Mouse (Mus musculus): ENCODE results near the gene Golga7b.

DNA sequence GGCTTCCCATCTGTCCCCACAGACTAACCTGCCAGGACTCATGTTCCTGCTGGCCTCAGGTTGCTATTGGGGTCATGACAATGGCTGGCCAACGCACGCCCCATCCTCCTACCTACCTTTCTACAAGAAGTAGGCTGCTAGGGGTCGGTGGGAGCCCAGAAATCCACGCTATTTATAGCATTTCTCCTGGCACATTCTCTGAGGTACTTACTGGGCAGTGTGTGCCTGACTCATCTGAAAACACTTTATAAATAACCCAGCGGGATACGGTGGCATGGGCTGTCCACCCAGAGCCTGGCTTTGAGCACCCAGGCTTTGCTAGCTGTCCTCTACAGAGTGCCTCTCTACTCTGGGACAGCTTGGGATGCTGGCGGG, 9.0 kb upstream of the Golga7b start:
- TF ChIP-seq POLR2A (IDR thresholded peaks at IDR 0.05; ENCODE audit: borderline replicate concordance, extremely low read depth, insufficient read depth, insufficient read length, poor library complexity, severe bottlenecking) (no peak), CTCF (IDR thresholded peaks at IDR 0.05; ENCODE audit: borderline replicate concordance, extremely low read depth, insufficient read depth, insufficient read length) (no peak)

All from brain, embryonic 14.5 days (tissue).